24 mouse cellular contexts compared by ENCODE assay signal in genomic region chr3:157580299-157580698, GRCm38 (mm10). TPM values are rescaled to one million over a fixed set of nuclear protein-coding genes. Genes with fewer than 3 reads are reported as not detected.
A peak's percentile ranks its signal among the peaks of the same experiment; 100 is the strongest.
DNase-seq lines count a peak whose midpoint lies in the region; ATAC-seq and TF ChIP-seq lines count a peak whose summit lies in the region.
"Had no signal": no experiment of that assay in that cellular context is flagged by ENCODE, and none has a peak within 500 bp of the region (broad histone marks: within the 10 kb centered on the region; RNA-seq: fewer than 3 reads in every experiment).

No protein-coding gene starts in this region.

- H3K27me3 ChIP-seq in lung, embryonic 14.5 days (ENCODE audit: insufficient read depth, low read length) = no peaks in the 10 kb centered on the region
- H3K27me3 ChIP-seq in liver, embryonic 13.5 days = no peaks in the 10 kb centered on the region
- no peaks in the 10 kb centered on the region for H3K27me3 ChIP-seq in heart, embryonic 10.5 days (ENCODE audit: insufficient read depth, poor library complexity, severe bottlenecking)
- no peaks in the 10 kb centered on the region for H3K27me3 ChIP-seq in midbrain, postnatal 0 days (ENCODE audit: insufficient read depth, low read length)
- H3K27me3 ChIP-seq: forebrain, embryonic 15.5 days; heart, embryonic 13.5 days; limb, embryonic 13.5 days; lung, embryonic 15.5 days; neural tube, embryonic 13.5 days; stomach, embryonic 15.5 days had no signal

- WGBS in lung, embryonic 14.5 days = 39% methylated on average over 4 of the region's 4 CpGs
- 14% methylated on average over 4 of the region's 4 CpGs for WGBS in liver, embryonic 13.5 days (ENCODE audit: insufficient replicate concordance)
- WGBS in heart, embryonic 10.5 days = 45% methylated on average over 4 of the region's 4 CpGs
- 79% methylated on average over 4 of the region's 4 CpGs for WGBS in midbrain, postnatal 0 days

- H3K36me3 ChIP-seq in lung, embryonic 14.5 days (ENCODE audit: insufficient read depth) = no peaks in the 10 kb centered on the region
- H3K36me3 ChIP-seq in liver, embryonic 13.5 days = no peaks in the 10 kb centered on the region
- H3K36me3 ChIP-seq in heart, embryonic 10.5 days = no peaks in the 10 kb centered on the region
- H3K36me3 ChIP-seq in midbrain, postnatal 0 days (ENCODE audit: insufficient read depth, low read length) = no peaks in the 10 kb centered on the region
- H3K36me3 ChIP-seq: forebrain, embryonic 15.5 days; heart, embryonic 13.5 days; limb, embryonic 13.5 days; lung, embryonic 15.5 days; neural tube, embryonic 13.5 days; stomach, embryonic 15.5 days had no signal

- TF ChIP-seq CTCF in lung, embryonic 14.5 days (IDR thresholded peaks at IDR 0.05; ENCODE audit: low read depth) = no peak
- no peak for TF ChIP-seq CTCF in midbrain, postnatal 0 days (IDR thresholded peaks at IDR 0.05)

- ATAC-seq in lung, embryonic 14.5 days (ENCODE audit: insufficient read depth) = no peak
- peak; percentile 26; the same call in 1 of the 2 replicates for ATAC-seq in common myeloid progenitor, adult 5-6 weeks (replicated peaks; ENCODE audit: low read depth, poor library complexity, severe bottlenecking)
- peak; percentile 85 for ATAC-seq in liver, embryonic 13.5 days (ENCODE audit: low read depth)
- ATAC-seq in megakaryocyte-erythroid progenitor cell, adult 5-6 weeks (replicated peaks; ENCODE audit: low FRiP score, low TSS enrichment, poor library complexity, severe bottlenecking) = peak; percentile 85
- no peak for ATAC-seq in midbrain, postnatal 0 days (ENCODE audit: low FRiP score)
- ATAC-seq: forebrain, embryonic 15.5 days; intestine, postnatal 0 days had no signal

- H3K4me1 ChIP-seq in lung, embryonic 14.5 days (ENCODE audit: insufficient read depth) = peaks cover 6% of the 10 kb centered on the region; the same call in 1 of the 2 replicates
- H3K4me1 ChIP-seq in liver, embryonic 13.5 days (replicated peaks) = peaks cover 63% of the 10 kb centered on the region
- H3K4me1 ChIP-seq in heart, embryonic 10.5 days = no peaks in the 10 kb centered on the region
- H3K4me1 ChIP-seq in midbrain, postnatal 0 days (ENCODE audit: insufficient read depth, low read length) = no peaks in the 10 kb centered on the region
- H3K4me1 ChIP-seq: forebrain, embryonic 15.5 days; stomach, embryonic 15.5 days had no signal

- H3K27ac ChIP-seq in lung, embryonic 14.5 days (ENCODE audit: low read depth) = no peak overlapping the region
- H3K27ac ChIP-seq in liver, embryonic 13.5 days = 0 out of 2 replicates have a peak overlapping the region, but pooled peaks have one; percentile 32
- no peak overlapping the region for H3K27ac ChIP-seq in heart, embryonic 10.5 days
- H3K27ac ChIP-seq in midbrain, postnatal 0 days (ENCODE audit: low read depth, low read length) = no peak overlapping the region
- H3K27ac ChIP-seq: forebrain, embryonic 15.5 days; heart, embryonic 13.5 days; limb, embryonic 13.5 days; neural tube, embryonic 13.5 days; stomach, embryonic 15.5 days had no signal

- H3K4me3 ChIP-seq in lung, embryonic 14.5 days (ENCODE audit: low read depth, low read length) = no peak overlapping the region
- no peak overlapping the region for H3K4me3 ChIP-seq in liver, embryonic 13.5 days (replicated peaks)
- no peak overlapping the region for H3K4me3 ChIP-seq in heart, embryonic 10.5 days
- H3K4me3 ChIP-seq in midbrain, postnatal 0 days (ENCODE audit: low read depth, low read length) = no peak overlapping the region
- H3K4me3 ChIP-seq: forebrain, embryonic 15.5 days; heart, embryonic 13.5 days; limb, embryonic 13.5 days; lung, embryonic 15.5 days; neural tube, embryonic 13.5 days; stomach, embryonic 15.5 days had no signal

- H3K9ac ChIP-seq in lung, embryonic 14.5 days = no peak overlapping the region
- no peak overlapping the region for H3K9ac ChIP-seq in liver, embryonic 13.5 days
- H3K9ac ChIP-seq in midbrain, postnatal 0 days (replicated peaks; ENCODE audit: low read length, poor library complexity, severe bottlenecking) = no peak overlapping the region
- H3K9ac ChIP-seq: forebrain, embryonic 15.5 days; heart, embryonic 13.5 days; limb, embryonic 13.5 days; lung, embryonic 15.5 days; neural tube, embryonic 13.5 days; stomach, embryonic 15.5 days had no signal

- H3K4me2 ChIP-seq in lung, embryonic 14.5 days = no peak overlapping the region
- no peak overlapping the region for H3K4me2 ChIP-seq in liver, embryonic 13.5 days
- H3K4me2 ChIP-seq in midbrain, postnatal 0 days (ENCODE audit: low read depth, low read length, poor library complexity, severe bottlenecking) = no peak overlapping the region
- H3K4me2 ChIP-seq: forebrain, embryonic 15.5 days; heart, embryonic 13.5 days; limb, embryonic 13.5 days; lung, embryonic 15.5 days; neural tube, embryonic 13.5 days; stomach, embryonic 15.5 days had no signal

- H3K9me3 ChIP-seq in lung, embryonic 14.5 days (ENCODE audit: low read depth, low read length) = no peaks in the 10 kb centered on the region
- no peaks in the 10 kb centered on the region for H3K9me3 ChIP-seq in liver, embryonic 13.5 days (replicated peaks)
- H3K9me3 ChIP-seq in heart, embryonic 10.5 days = no peaks in the 10 kb centered on the region
- H3K9me3 ChIP-seq in midbrain, postnatal 0 days (ENCODE audit: low read length) = no peaks in the 10 kb centered on the region
- H3K9me3 ChIP-seq: forebrain, embryonic 15.5 days; heart, embryonic 13.5 days; limb, embryonic 13.5 days; lung, embryonic 15.5 days; neural tube, embryonic 13.5 days; stomach, embryonic 15.5 days had no signal

- DNase-seq in lung, embryonic 14.5 days = peak; percentile 28
- DNase-seq in lung, postnatal 36 days = no peak
- peak; percentile 48 for DNase-seq in liver, embryonic 13.5 days
- no peak for DNase-seq in heart, embryonic 10.5 days (ENCODE audit: low spot score)
- no peak for DNase-seq in heart, adult 11 months
- no peak for DNase-seq in midbrain, postnatal 0 days (ENCODE audit: low spot score)
- DNase-seq: adrenal gland, postnatal 36 days; cerebellum, adult 18-20 months; cerebellum, postnatal 36 days; gastrocnemius, postnatal 10 days; heart, adult 18-20 months; heart, postnatal 14 days; kidney, postnatal 4 days; midbrain, embryonic 14.5 days; thymus, postnatal 36 days had no signal

RNA-seq across cellular contexts. Expression of gene Ptger3, which starts 13.6 kb away (rescaled TPM):
- polyA plus RNA-seq in lung, embryonic 14.5 days (2014; fragmentation: Nextera tagmentation; extraction: Ambion mirVana) = 9.6 and 10.3 TPM in 2 replicates
- total RNA-seq in common myeloid progenitor, adult 5-6 weeks (2017) = 23.3 and 25.3 TPM in 2 replicates
- polyA plus RNA-seq in liver, embryonic 13.5 days (2015; fragmentation: Nextera tagmentation; extraction: Ambion mirVana) = 5.2 and 5.3 TPM in 2 replicates
- 2.9 and 7.8 TPM in 2 replicates for total RNA-seq in megakaryocyte-erythroid progenitor cell, adult 5-6 weeks (2014; fragmentation: Nextera tagmentation)
- total RNA-seq in megakaryocyte-erythroid progenitor cell, adult 5-6 weeks (2017) = 11.7 and 15.9 TPM in 2 replicates
- polyA plus RNA-seq in heart, embryonic 10.5 days (2016; fragmentation: Nextera tagmentation; extraction: Ambion mirVana) = 1.0 and 4.7 TPM in 2 replicates
- 9.4 and 10.1 TPM in 2 replicates for total RNA-seq in midbrain, postnatal 0 days (2014; rRNA removed)
- 6.6 and 7.8 TPM in 2 replicates for polyA plus RNA-seq in midbrain, postnatal 0 days (2015; fragmentation: Nextera tagmentation; extraction: Ambion mirVana)

RNA-seq across cellular contexts. Expression of gene Zranb2, which starts 46.3 kb away (rescaled TPM):
- 99.2 and 104 TPM in 2 replicates for polyA plus RNA-seq in lung, embryonic 14.5 days (2014; fragmentation: Nextera tagmentation; extraction: Ambion mirVana)
- total RNA-seq in common myeloid progenitor, adult 5-6 weeks (2017) = 261 and 353 TPM in 2 replicates
- polyA plus RNA-seq in liver, embryonic 13.5 days (2015; fragmentation: Nextera tagmentation; extraction: Ambion mirVana) = 63.5 and 74.4 TPM in 2 replicates
- total RNA-seq in megakaryocyte-erythroid progenitor cell, adult 5-6 weeks (2014; fragmentation: Nextera tagmentation) = 111 and 114 TPM in 2 replicates
- total RNA-seq in megakaryocyte-erythroid progenitor cell, adult 5-6 weeks (2017) = 475 and 602 TPM in 2 replicates
- polyA plus RNA-seq in heart, embryonic 10.5 days (2016; fragmentation: Nextera tagmentation; extraction: Ambion mirVana) = 78.6 and 95.8 TPM in 2 replicates
- 68.7 and 103 TPM in 2 replicates for total RNA-seq in midbrain, postnatal 0 days (2014; rRNA removed)
- 98.4 and 103 TPM in 2 replicates for polyA plus RNA-seq in midbrain, postnatal 0 days (2015; fragmentation: Nextera tagmentation; extraction: Ambion mirVana)

Comparison
In these comparisons a context has a peak if more than half of its experiments do, and no peak if none do; other contexts are left out.
1. DNase-seq: peak in lung, embryonic 14.5 days (single experiment) and liver, embryonic 13.5 days (single experiment); none in lung, postnatal 36 days (single experiment), heart, embryonic 10.5 days (single experiment), heart, adult 11 months (single experiment) and midbrain, postnatal 0 days (single experiment).
2. ATAC-seq: peak in common myeloid progenitor, adult 5-6 weeks (single experiment), liver, embryonic 13.5 days (single experiment) and megakaryocyte-erythroid progenitor cell, adult 5-6 weeks (single experiment); none in lung, embryonic 14.5 days (single experiment) and midbrain, postnatal 0 days (single experiment).